In the genomic region with DNA sequence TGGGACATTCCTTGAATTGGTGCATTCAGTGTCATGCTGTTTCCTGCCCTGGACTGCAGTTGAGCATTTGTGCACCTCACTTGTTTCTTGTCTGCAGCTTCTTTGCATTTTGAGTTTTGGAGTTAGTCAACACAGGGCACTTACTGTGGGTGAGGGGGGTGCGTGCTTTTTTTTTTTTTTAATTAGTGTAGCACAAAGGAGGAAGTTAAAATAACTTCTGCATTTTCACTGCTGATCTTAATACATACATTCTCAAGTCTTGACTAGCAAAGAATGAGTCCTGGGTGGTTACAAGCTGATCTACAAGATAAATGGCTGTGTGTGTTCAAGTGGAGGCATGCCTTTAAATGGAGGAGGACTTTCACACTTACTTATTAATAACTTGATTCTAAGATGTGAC, we compare ENCODE assay signal across 8 mouse cellular contexts. TPM values are rescaled to one million over a fixed set of nuclear protein-coding genes. Genes with fewer than 3 reads are reported as not detected.
DNase-seq lines count a peak whose midpoint lies in the region; ATAC-seq lines count a peak whose summit lies in the region.

No protein-coding gene starts in this region.

- H3K4me1 ChIP-seq in kidney, embryonic 16.5 days (ENCODE audit: insufficient read depth, low read length), result peaks cover 40% of the 10 kb centered on the region

- H3K9ac ChIP-seq in kidney, embryonic 16.5 days (replicated peaks; ENCODE audit: low read length), result peak overlapping the region; percentile 98

- H3K36me3 ChIP-seq in kidney, embryonic 16.5 days (ENCODE audit: insufficient read depth, low read length), result no peaks in the 10 kb centered on the region

- no peak overlapping the region for H3K27ac ChIP-seq in kidney, embryonic 16.5 days (ENCODE audit: low read length)

- 67% methylated on average over 1 of the region's 1 CpGs for WGBS in kidney, embryonic 16.5 days

- no peak for DNase-seq in kidney, adult 8-10 months
- DNase-seq in c-Kit-positive CD71-positive TER-119-positive erythroid progenitor cells, embryonic 14.5 days (ENCODE audit: low spot score), result peak; percentile 34
- no peak for DNase-seq in adrenal gland, postnatal 14 days
- DNase-seq in thymus, adult 18-20 months, result no peak

- no peaks in the 10 kb centered on the region for H3K27me3 ChIP-seq in kidney, embryonic 16.5 days (ENCODE audit: insufficient read depth, low read length)

- H3K4me3 ChIP-seq in kidney, embryonic 16.5 days (ENCODE audit: low read length), result peak overlapping the region; percentile 100

- H3K4me2 ChIP-seq in kidney, embryonic 16.5 days (replicated peaks; ENCODE audit: low read depth, low read length), result peak overlapping the region; percentile 87

- H3K9me3 ChIP-seq in kidney, embryonic 16.5 days (ENCODE audit: low read length), result no peaks in the 10 kb centered on the region

- ATAC-seq in kidney, embryonic 16.5 days (ENCODE audit: low FRiP score, low TSS enrichment), result no peak
- ATAC-seq in inflammation-experienced regulatory T-cells, adult 6 months, result peak; percentile 4
- ATAC-seq in monocyte, adult 5-6 weeks (replicated peaks; ENCODE audit: insufficient number of reproducible peaks, low FRiP score, low TSS enrichment, poor library complexity, severe bottlenecking), result peak; percentile 29
- ATAC-seq in megakaryocyte-erythroid progenitor cell, adult 5-6 weeks (replicated peaks; ENCODE audit: low FRiP score, low TSS enrichment, poor library complexity, severe bottlenecking), result no peak

RNA-seq across cellular contexts. Expression of a gene that starts 2.3 kb away (rescaled TPM):
- polyA plus RNA-seq in kidney, embryonic 16.5 days (2015; fragmentation: Nextera tagmentation; extraction: Ambion mirVana), result 441 and 457 TPM in 2 replicates
- 100 to 1,000 TPM; 611 to 878 (median 637) TPM for polyA plus RNA-seq in inflammation-experienced regulatory T-cells, adult 6 months (2017; shearing (Covaris generic))
- total RNA-seq in monocyte, adult 5-6 weeks (2017), result 755 to 1,060 TPM (median 1,019 TPM) in 3 replicates
- total RNA-seq in megakaryocyte-erythroid progenitor cell, adult 5-6 weeks (2014; fragmentation: Nextera tagmentation), result 211 and 242 TPM in 2 replicates
- total RNA-seq in megakaryocyte-erythroid progenitor cell, adult 5-6 weeks (2017), result 228 and 233 TPM in 2 replicates
- 177 and 194 TPM in 2 replicates for total RNA-seq in adrenal gland, postnatal 14 days (2021)

RNA-seq across cellular contexts. Expression of a gene that starts 40.2 kb away (rescaled TPM):
- polyA plus RNA-seq in kidney, embryonic 16.5 days (2015; fragmentation: Nextera tagmentation; extraction: Ambion mirVana), result 1.6 and 1.9 TPM in 2 replicates
- polyA plus RNA-seq in inflammation-experienced regulatory T-cells, adult 6 months (2017; shearing (Covaris generic)), result under 1 TPM in 1 of 3 experiments, not detected in 2; 0.34 TPM
- total RNA-seq in monocyte, adult 5-6 weeks (2017), result not detected in 3 replicates
- 1.0 TPM in 1 of 2 replicates, not detected in the other for total RNA-seq in megakaryocyte-erythroid progenitor cell, adult 5-6 weeks (2014; fragmentation: Nextera tagmentation)
- total RNA-seq in megakaryocyte-erythroid progenitor cell, adult 5-6 weeks (2017), result not detected in 2 replicates
- total RNA-seq in adrenal gland, postnatal 14 days (2021), result not detected in 2 replicates

RNA-seq across cellular contexts. Expression of a gene that starts 43.7 kb away (rescaled TPM):
- polyA plus RNA-seq in kidney, embryonic 16.5 days (2015; fragmentation: Nextera tagmentation; extraction: Ambion mirVana), result not detected in 2 replicates
- polyA plus RNA-seq in inflammation-experienced regulatory T-cells, adult 6 months (2017; shearing (Covaris generic)), result not detected
- total RNA-seq in monocyte, adult 5-6 weeks (2017), result not detected in 3 replicates
- not detected in 2 replicates for total RNA-seq in megakaryocyte-erythroid progenitor cell, adult 5-6 weeks (2014; fragmentation: Nextera tagmentation)
- not detected in 2 replicates for total RNA-seq in megakaryocyte-erythroid progenitor cell, adult 5-6 weeks (2017)
- total RNA-seq in adrenal gland, postnatal 14 days (2021), result not detected in 2 replicates

RNA-seq across cellular contexts. Expression of a gene that starts 46.4 kb away (rescaled TPM):
- polyA plus RNA-seq in kidney, embryonic 16.5 days (2015; fragmentation: Nextera tagmentation; extraction: Ambion mirVana), result 322 and 350 TPM in 2 replicates
- polyA plus RNA-seq in inflammation-experienced regulatory T-cells, adult 6 months (2017; shearing (Covaris generic)), result 100 to 1,000 TPM; 150 to 222 (median 210) TPM
- total RNA-seq in monocyte, adult 5-6 weeks (2017), result 105 to 159 TPM (median 131 TPM) in 3 replicates
- 78.9 and 90.5 TPM in 2 replicates for total RNA-seq in megakaryocyte-erythroid progenitor cell, adult 5-6 weeks (2014; fragmentation: Nextera tagmentation)
- total RNA-seq in megakaryocyte-erythroid progenitor cell, adult 5-6 weeks (2017), result 84.4 and 95.3 TPM in 2 replicates
- total RNA-seq in adrenal gland, postnatal 14 days (2021), result 155 and 165 TPM in 2 replicates

RNA-seq across cellular contexts. Expression of a gene that starts 46.6 kb away (rescaled TPM):
- polyA plus RNA-seq in kidney, embryonic 16.5 days (2015; fragmentation: Nextera tagmentation; extraction: Ambion mirVana), result 149 and 156 TPM in 2 replicates
- polyA plus RNA-seq in inflammation-experienced regulatory T-cells, adult 6 months (2017; shearing (Covaris generic)), result 100 to 1,000 TPM in 1 of 3 experiments, 10 to 100 TPM in 2; 90.4 to 101 (median 95.6) TPM
- 14.7 to 18.6 TPM (median 17.1 TPM) in 3 replicates for total RNA-seq in monocyte, adult 5-6 weeks (2017)
- total RNA-seq in megakaryocyte-erythroid progenitor cell, adult 5-6 weeks (2014; fragmentation: Nextera tagmentation), result 22.4 and 50.1 TPM in 2 replicates
- total RNA-seq in megakaryocyte-erythroid progenitor cell, adult 5-6 weeks (2017), result 14.1 and 22.8 TPM in 2 replicates
- total RNA-seq in adrenal gland, postnatal 14 days (2021), result 111 and 115 TPM in 2 replicates

Comparison
In these comparisons a context has a peak if more than half of its experiments do, and no peak if none do; other contexts are left out.
1. ATAC-seq: peak in inflammation-experienced regulatory T-cells, adult 6 months (single experiment) and monocyte, adult 5-6 weeks (single experiment); none in kidney, embryonic 16.5 days (single experiment) and megakaryocyte-erythroid progenitor cell, adult 5-6 weeks (single experiment).